Mouse (Mus musculus): ENCODE measurements around the gene E130308A19Rik.

- TF ChIP-seq E2F4 (IDR thresholded peaks at IDR 0.05; ENCODE audit: insufficient read depth) (no peak), POLR2A (IDR thresholded peaks at IDR 0.05; ENCODE audit: insufficient read length, low read depth) (no peak), USF1 (IDR thresholded peaks at IDR 0.05; ENCODE audit: low read depth) (no peak), MAX (IDR thresholded peaks at IDR 0.05; ENCODE audit: low read depth) (no peak), TCF12 (IDR thresholded peaks at IDR 0.05; ENCODE audit: insufficient read depth, poor library complexity, severe bottlenecking) (no peak), POLR2AphosphoS2 (IDR thresholded peaks at IDR 0.05; ENCODE audit: insufficient read length, low read depth) (no peak), SRF (IDR thresholded peaks at IDR 0.05; ENCODE audit: control insufficient read depth, insufficient read length, low read depth) (no peak), REST (IDR thresholded peaks at IDR 0.05; ENCODE audit: insufficient read depth, insufficient read length) (no peak), TCF3 (IDR thresholded peaks at IDR 0.05; ENCODE audit: insufficient read length, low read depth) (no peak), CEBPB (IDR thresholded peaks at IDR 0.05; ENCODE audit: insufficient read depth, poor library complexity, severe bottlenecking) (no peak), MYOD1 (IDR thresholded peaks at IDR 0.05; ENCODE audit: control insufficient read depth in 1 of 3, insufficient read length in 2 of 3, low read depth in 2 of 3) (no peak)
Observed at GRCm38 (mm10) chr4:59681383-59681782, 55.4 kb downstream of the E130308A19Rik start.

Data from myocyte (in vitro differentiated cells).